Mouse (Mus musculus): ENCODE results near the gene 1700028P14Rik. TPM values are rescaled to one million over a fixed set of nuclear protein-coding genes. Genes with fewer than 3 reads are reported as not detected.

1700028P14Rik gene
- polyA plus RNA-seq, 1 experiment from 2014 or later, result not detected

DNA sequence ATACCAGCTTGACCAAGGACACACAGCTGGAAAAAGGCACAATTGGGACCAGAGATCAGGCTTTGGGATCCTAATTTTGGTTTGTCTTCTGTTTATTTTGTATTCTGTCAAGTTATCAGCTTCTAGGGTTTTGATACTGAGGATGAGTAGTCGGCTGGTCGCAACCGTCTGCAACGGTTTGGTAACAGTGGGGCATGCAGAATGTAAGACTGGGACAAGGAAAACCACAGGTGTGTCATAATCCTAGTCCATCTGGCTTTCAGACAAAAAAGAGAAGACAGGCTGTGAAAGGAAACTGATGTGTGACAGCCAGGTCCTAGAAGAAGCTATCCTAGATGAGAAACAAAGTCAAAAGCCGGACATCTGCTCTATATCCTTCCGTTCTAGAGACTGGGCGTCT, 11.5 kb upstream of the 1700028P14Rik start:
- H3K4me1 ChIP-seq (replicated peaks), result no peaks in the 10 kb centered on the region
- H3K4me2 ChIP-seq, result no peak overlapping the region
- 66% methylated on average over 7 of the region's 7 CpGs for WGBS (ENCODE audit: insufficient replicate concordance)
- H3K27me3 ChIP-seq, result no peaks in the 10 kb centered on the region
- no peaks in the 10 kb centered on the region for H3K36me3 ChIP-seq (replicated peaks)
- H3K4me3 ChIP-seq (replicated peaks), result no peak overlapping the region
- no peak for ATAC-seq (ENCODE audit: insufficient read depth)
- H3K9me3 ChIP-seq (replicated peaks), result no peaks in the 10 kb centered on the region
- no peak overlapping the region for H3K27ac ChIP-seq (replicated peaks)
- H3K9ac ChIP-seq, result no peak overlapping the region

DNA sequence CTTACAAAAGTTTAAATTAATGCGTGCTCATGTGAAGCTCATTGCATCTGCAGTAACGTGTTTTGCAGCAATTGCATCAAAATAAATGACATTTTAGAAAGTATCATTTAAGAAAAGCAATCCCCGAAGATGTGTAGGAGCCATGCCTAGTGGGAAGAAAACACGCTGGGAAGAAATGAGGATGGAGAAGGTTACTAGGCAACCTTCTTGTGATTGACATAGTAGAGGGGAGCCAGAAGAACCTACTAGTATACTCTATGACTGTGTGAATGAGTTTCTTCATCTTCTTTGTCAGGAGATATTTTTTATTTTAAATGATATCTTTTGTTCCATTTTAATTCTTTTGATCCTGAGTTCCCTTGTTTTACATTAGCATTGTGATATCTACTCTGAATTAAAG, 5.7 kb upstream of the 1700028P14Rik start:
- Histone ChIP-seq H3K4me2 (no peak overlapping the region), H3K36me3 (replicated peaks) (no peaks in the 10 kb centered on the region), H3K9me3 (replicated peaks) (no peaks in the 10 kb centered on the region), H3K4me1 (replicated peaks) (no peaks in the 10 kb centered on the region), H3K27me3 (no peaks in the 10 kb centered on the region), H3K4me3 (replicated peaks) (no peak overlapping the region), H3K9ac (no peak overlapping the region), H3K27ac (replicated peaks) (no peak overlapping the region)
- no peak for ATAC-seq (ENCODE audit: insufficient read depth)
- 64% methylated on average over 4 of the region's 4 CpGs for WGBS (ENCODE audit: insufficient replicate concordance)

DNA sequence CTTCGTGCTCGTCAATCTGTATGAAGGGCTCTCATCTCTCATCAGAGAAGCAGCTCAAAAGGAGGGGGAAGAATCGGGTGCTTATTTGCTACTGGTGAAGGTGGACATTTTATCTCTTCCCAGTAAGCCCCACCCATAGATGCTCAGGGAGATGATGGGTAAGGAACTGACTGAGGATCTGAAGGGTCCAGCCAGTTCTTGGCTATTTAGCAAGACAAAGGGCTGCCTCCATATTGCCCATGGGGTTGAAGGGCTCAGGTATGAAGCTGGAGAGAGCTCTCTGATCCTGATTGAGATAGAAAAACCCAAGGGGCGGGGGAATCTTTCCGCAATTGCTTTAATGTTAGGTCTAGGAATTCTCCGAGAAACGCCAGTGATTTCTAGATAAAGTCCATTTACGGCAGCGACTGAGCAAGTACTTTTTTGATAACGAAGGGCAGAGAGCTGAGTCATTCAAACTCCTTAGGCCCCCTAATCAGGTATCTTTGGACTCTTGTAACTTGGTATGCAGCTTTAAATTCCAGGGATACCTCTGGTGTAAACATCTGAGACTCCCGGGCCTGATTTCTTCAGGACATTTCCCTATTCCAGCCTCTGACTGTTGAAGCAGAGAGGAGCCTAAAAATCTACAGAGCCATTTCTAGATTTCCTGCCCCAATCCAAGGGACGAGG, 4.8 kb upstream of the 1700028P14Rik start:
- Histone ChIP-seq H3K4me2 (no peak overlapping the region), H3K4me1 (replicated peaks) (no peaks in the 10 kb centered on the region), H3K27me3 (no peaks in the 10 kb centered on the region), H3K36me3 (replicated peaks) (no peaks in the 10 kb centered on the region), H3K4me3 (replicated peaks) (no peak overlapping the region), H3K9ac (no peak overlapping the region), H3K27ac (replicated peaks) (no peak overlapping the region), H3K9me3 (replicated peaks) (no peaks in the 10 kb centered on the region)
- 40% methylated on average over 12 of the region's 12 CpGs for WGBS (ENCODE audit: insufficient replicate concordance)
- ATAC-seq (ENCODE audit: insufficient read depth), result no peak

DNA sequence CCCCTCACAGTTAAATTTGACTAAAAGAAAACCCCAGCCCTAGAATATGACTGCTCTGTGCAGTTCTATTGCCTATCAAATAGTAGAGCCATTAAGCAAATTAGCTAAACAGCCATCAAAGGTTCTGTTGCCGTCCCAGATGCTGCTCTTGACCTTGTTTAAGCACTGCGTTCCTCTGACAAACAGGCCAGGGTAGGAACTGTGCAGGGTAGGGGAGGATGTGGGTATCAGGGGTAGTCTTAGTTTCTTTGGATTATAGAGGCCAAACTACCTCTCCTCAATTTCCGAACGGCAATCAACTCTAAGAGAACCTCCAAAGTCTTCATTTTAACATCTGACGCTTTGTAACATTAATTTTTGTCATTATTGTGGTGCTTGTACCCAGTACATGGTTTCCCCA, 542 bp upstream of the 1700028P14Rik start:
- no peak for ATAC-seq (ENCODE audit: insufficient read depth)
- H3K9ac ChIP-seq, result no peak overlapping the region
- no peak overlapping the region for H3K4me3 ChIP-seq (replicated peaks)
- no peaks in the 10 kb centered on the region for H3K36me3 ChIP-seq (replicated peaks)
- no peaks in the 10 kb centered on the region for H3K4me1 ChIP-seq (replicated peaks)
- no peaks in the 10 kb centered on the region for H3K27me3 ChIP-seq
- no peak overlapping the region for H3K27ac ChIP-seq (replicated peaks)
- no peaks in the 10 kb centered on the region for H3K9me3 ChIP-seq (replicated peaks)
- H3K4me2 ChIP-seq, result no peak overlapping the region
- WGBS (ENCODE audit: insufficient replicate concordance), result 67% methylated on average over 5 of the region's 5 CpGs

DNA sequence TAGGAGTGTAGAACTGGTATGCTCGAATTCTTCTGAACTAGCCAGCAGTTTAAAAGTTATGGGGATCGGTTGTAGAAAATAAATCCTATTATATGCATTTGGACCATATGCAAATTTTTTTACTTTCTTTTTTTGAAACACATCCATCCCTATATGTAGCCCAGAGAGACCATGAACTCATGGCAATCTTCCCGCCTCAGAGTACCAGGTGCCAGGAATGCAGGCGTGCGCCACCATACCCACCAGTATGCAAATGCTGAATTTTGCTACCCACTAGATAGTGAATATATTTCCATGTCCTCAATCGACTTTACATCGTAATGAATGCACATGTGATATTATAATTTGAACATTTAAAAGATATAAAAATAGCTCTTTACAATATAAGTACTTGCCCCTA, 5.3 kb downstream of the 1700028P14Rik start:
- H3K4me3 ChIP-seq (replicated peaks), result no peak overlapping the region
- no peak overlapping the region for H3K9ac ChIP-seq
- H3K36me3 ChIP-seq (replicated peaks), result no peaks in the 10 kb centered on the region
- H3K27me3 ChIP-seq, result no peaks in the 10 kb centered on the region
- no peak overlapping the region for H3K27ac ChIP-seq (replicated peaks)
- no peak for ATAC-seq (ENCODE audit: insufficient read depth)
- WGBS (ENCODE audit: insufficient replicate concordance), result 62% methylated on average over 7 of the region's 7 CpGs
- no peak overlapping the region for H3K4me2 ChIP-seq
- H3K9me3 ChIP-seq (replicated peaks), result no peaks in the 10 kb centered on the region
- no peaks in the 10 kb centered on the region for H3K4me1 ChIP-seq (replicated peaks)

DNA sequence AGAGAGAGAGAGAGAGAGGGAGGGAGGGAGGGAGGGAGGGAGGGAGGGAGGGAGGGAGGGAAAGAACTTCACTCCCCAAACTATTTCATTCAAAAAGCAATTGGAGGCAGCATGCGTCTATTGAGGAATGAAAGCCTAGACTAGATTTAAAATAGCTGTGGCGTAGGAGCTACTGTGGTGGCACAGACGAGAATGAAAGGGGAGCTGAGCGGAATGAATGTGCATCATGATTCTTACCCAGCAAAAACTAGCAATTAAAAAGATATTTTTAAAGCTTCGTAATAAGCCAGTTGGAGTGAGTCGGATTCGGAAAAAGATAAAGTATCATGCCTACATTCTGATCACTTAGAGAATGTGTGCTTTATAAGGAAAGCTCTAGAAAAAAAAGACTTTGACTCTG, 7.3 kb downstream of the 1700028P14Rik start:
- Histone ChIP-seq H3K27me3 (no peaks in the 10 kb centered on the region), H3K36me3 (replicated peaks) (no peaks in the 10 kb centered on the region), H3K9me3 (replicated peaks) (no peaks in the 10 kb centered on the region), H3K4me1 (replicated peaks) (no peaks in the 10 kb centered on the region), H3K27ac (replicated peaks) (no peak overlapping the region), H3K4me2 (no peak overlapping the region), H3K9ac (no peak overlapping the region), H3K4me3 (replicated peaks) (no peak overlapping the region)
- no peak for ATAC-seq (ENCODE audit: insufficient read depth)
- 63% methylated on average over 7 of the region's 7 CpGs for WGBS (ENCODE audit: insufficient replicate concordance)

DNA sequence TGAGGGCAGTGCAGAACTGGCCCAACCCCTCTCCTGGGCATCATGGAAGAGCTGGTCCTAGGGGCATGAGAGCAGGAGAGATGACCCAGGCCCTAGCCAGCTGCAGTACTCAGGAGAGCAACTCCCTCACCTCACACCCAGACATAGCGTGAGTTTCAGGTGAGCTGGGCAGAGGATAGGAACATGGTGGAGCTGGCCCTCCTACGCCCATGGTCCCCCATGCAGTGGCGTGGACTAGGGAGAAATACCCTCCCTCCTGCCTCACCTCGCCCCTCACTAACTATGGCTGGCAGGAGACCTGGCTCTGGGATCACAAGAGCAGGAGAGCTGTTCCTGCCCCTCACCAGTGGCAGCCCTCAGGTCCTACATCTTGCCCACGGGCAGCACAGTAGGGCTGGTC, 8.8 kb downstream of the 1700028P14Rik start:
- no peak for ATAC-seq (ENCODE audit: insufficient read depth)
- 64% methylated on average over 5 of the region's 5 CpGs for WGBS (ENCODE audit: insufficient replicate concordance)

DNA sequence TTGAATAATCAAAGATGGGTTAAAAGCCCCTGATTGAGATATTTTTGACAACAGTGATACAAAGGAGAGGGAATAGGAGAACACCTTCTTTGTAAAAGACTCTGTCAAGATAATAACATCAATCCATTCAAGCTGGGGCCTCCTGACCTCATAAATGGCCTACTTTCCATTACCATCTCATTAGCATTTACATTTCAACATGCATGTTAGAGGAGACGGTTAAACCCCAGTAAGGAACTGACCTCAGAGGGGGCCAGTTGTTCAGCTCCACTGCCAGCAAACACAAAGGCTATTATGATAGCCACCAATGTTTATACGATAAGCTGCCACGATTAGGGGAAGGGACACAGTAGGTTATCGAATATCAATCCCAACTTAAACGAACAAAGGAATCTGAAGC, 15.8 kb downstream of the 1700028P14Rik start:
- Histone ChIP-seq H3K36me3 (replicated peaks) (no peaks in the 10 kb centered on the region), H3K4me1 (replicated peaks) (no peaks in the 10 kb centered on the region), H3K4me2 (no peak overlapping the region), H3K27me3 (no peaks in the 10 kb centered on the region), H3K4me3 (replicated peaks) (no peak overlapping the region), H3K9me3 (replicated peaks) (no peaks in the 10 kb centered on the region), H3K9ac (no peak overlapping the region), H3K27ac (replicated peaks) (no peak overlapping the region)
- ATAC-seq (ENCODE audit: insufficient read depth), result no peak
- WGBS (ENCODE audit: insufficient replicate concordance), result 65% methylated on average over 5 of the region's 5 CpGs

More for the DNA sequence above, 8.8 kb downstream of the 1700028P14Rik start:
- no peak overlapping the region for H3K4me2 ChIP-seq
- H3K4me3 ChIP-seq (replicated peaks), result no peak overlapping the region
- no peaks in the 10 kb centered on the region for H3K36me3 ChIP-seq (replicated peaks)
- H3K27ac ChIP-seq (replicated peaks), result no peak overlapping the region
- H3K9me3 ChIP-seq (replicated peaks), result no peaks in the 10 kb centered on the region
- no peaks in the 10 kb centered on the region for H3K27me3 ChIP-seq
- no peaks in the 10 kb centered on the region for H3K4me1 ChIP-seq (replicated peaks)
- no peak overlapping the region for H3K9ac ChIP-seq

DNA sequence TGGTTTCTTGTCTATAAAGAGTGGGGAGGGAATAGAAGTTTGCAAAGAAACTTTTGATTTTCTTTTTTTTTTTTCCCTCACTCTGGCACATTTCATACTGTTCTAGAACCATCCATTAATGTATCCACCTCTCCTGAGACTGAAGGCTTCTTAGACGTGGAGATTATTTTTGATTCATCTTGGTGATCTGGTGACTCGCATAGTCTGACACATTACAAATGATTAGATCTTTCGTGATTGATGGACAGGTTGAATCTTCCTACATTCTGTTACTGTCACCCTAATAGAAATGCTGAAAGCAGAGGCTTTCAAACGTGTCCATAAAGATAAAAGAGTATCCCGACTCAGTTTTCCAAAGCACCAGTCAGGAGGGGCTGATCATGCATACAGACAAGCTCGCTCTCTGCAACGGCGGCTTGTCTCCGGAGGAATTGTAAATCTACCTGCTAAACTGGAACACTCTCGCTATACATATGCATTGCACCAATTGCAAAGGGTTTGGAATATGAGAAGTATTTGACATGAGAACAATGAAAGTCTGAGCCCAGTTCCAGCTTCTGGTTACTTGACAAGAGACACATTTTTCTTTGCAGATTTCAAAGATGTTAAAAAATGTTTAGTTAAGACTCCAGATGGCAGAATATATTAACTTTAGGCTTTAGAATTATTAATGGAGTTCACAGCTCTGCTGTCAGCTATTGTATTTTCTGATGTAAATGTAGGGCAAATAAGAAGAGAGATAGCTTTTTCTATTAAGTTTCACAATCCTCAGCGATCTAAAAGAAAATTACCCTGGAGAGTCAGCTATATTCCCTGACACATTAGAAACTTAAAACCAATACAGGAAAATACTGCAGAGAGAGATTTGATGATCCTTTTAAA, 20.8 kb downstream of the 1700028P14Rik start:
- no peaks in the 10 kb centered on the region for H3K4me1 ChIP-seq (replicated peaks)
- no peak overlapping the region for H3K4me2 ChIP-seq
- no peak overlapping the region for H3K27ac ChIP-seq (replicated peaks)
- no peaks in the 10 kb centered on the region for H3K27me3 ChIP-seq
- no peaks in the 10 kb centered on the region for H3K36me3 ChIP-seq (replicated peaks)
- H3K9ac ChIP-seq, result no peak overlapping the region
- ATAC-seq (ENCODE audit: insufficient read depth), result no peak
- H3K4me3 ChIP-seq (replicated peaks), result no peak overlapping the region
- no peaks in the 10 kb centered on the region for H3K9me3 ChIP-seq (replicated peaks)
- 68% methylated on average over 11 of the region's 11 CpGs for WGBS (ENCODE audit: insufficient replicate concordance)

DNA sequence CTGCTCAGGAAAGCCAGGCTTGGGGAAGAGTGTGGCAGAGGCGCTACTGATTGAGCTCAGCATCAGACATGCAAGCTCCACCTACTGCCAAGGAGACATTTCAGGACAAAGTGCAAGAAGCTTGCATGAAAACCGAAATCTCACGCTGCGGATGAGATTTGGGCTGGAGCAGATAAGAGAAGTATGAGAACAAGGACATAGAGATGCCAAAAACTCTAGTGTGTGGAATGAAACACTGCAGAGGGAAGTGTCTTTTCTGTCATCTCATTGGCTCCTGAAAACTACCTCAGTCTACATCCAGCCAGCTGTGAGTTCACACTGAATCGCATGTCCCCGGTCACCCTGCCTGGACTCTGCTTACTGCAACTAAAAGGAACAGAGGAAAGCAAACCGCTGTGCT, 38.3 kb downstream of the 1700028P14Rik start:
- 64% methylated on average over 7 of the region's 7 CpGs for whole genome bisulfite sequencing (ENCODE audit: insufficient replicate concordance)
- Histone ChIP-seq H3K4me3 (replicated peaks) (no peak overlapping the region), H3K27ac (replicated peaks) (no peak overlapping the region), H3K36me3 (replicated peaks) (no peaks in the 10 kb centered on the region), H3K4me2 (no peak overlapping the region), H3K9ac (no peak overlapping the region), H3K4me1 (replicated peaks) (no peaks in the 10 kb centered on the region), H3K27me3 (no peaks in the 10 kb centered on the region), H3K9me3 (replicated peaks) (no peaks in the 10 kb centered on the region)
- ATAC-seq (ENCODE audit: insufficient read depth), result no peak

DNA sequence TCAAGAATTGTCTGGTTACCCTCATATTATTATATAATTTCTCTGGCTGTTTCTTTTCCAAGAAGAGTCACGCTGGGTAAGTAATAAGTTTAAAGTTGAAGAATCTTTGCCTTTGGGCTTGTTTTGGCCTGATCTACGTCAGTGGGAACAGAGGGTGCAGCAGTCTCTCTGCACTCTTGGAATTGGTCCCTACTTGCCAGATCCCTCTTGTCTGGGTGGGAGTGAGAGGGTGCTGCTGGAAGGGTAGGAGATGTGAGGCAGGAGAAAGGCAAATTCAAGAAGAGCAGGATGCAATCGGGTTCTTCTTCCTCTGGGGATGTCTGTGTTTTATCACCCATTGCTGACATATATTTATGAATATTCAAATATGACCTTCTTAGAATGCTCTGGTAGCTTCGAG, 42.9 kb downstream of the 1700028P14Rik start:
- H3K27ac ChIP-seq (replicated peaks), result no peak overlapping the region
- H3K9ac ChIP-seq, result no peak overlapping the region
- H3K36me3 ChIP-seq (replicated peaks), result no peaks in the 10 kb centered on the region
- H3K4me3 ChIP-seq (replicated peaks), result no peak overlapping the region
- H3K27me3 ChIP-seq, result no peaks in the 10 kb centered on the region
- no peaks in the 10 kb centered on the region for H3K9me3 ChIP-seq (replicated peaks)
- H3K4me1 ChIP-seq (replicated peaks), result no peaks in the 10 kb centered on the region
- no peak overlapping the region for H3K4me2 ChIP-seq
- WGBS (ENCODE audit: insufficient replicate concordance), result 46% methylated on average over 4 of the region's 4 CpGs
- no peak for ATAC-seq (ENCODE audit: insufficient read depth)
